Mouse (Mus musculus): ENCODE measurements around the gene Nebl. TPM values are rescaled to one million over a fixed set of nuclear protein-coding genes. Genes with fewer than 3 reads are reported as not detected.

Gene Nebl
- polyA plus RNA-seq, 1 experiment from 2014 or later, result 0.22 TPM

DNA sequence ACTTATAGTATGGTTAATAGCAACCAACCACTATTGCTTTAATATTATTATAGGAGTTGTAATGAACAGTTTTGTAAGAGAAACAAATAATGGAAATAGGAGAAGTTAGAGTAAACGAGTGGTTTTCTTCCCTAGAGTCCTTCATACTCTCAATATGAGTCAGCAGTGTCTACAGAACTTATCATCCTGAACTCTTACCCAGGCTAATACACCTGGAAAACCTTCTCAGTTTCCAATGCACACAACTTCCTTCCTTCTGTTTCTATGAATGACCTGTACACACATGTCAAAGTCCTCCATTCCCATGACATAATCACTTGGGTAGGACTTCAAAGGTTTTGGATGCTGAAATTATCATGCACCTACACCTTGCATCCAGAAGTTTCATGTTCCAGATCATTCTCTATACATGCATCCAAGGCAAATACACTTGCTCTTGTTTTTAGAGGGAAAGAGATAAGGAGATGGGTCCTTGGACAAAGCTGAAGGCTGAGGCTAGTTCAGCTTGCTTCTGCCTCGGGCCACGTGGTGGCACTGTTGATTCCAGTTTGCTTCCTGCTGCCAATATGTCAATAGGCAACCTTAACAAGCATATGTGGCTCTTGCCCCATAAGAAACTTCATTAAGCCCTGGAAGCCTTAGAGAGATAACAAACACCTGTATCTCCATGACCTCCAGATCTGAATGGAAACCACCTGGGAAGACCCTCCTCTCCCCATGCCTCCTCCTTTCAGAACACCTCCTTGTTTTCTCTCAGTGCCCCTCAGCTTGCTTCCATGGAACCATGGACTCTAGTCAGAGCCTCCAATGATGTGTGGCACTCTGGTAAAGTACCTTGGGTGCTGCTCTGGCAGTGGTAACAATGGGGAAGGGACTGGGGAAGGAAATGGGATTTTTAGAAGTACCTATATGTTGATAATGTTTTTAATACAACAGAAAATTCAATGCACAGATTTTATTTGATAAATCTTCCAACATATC, 86.7 kb downstream of the Nebl start:
- Histone ChIP-seq H3K4me3 (ENCODE audit: low read depth, low read length) (no peak overlapping the region), H3K36me3 (ENCODE audit: control insufficient read depth, insufficient read depth) (no peaks in the 10 kb centered on the region), H3K9ac (ENCODE audit: low read depth, low read length) (no peak overlapping the region), H3K4me1 (replicated peaks; ENCODE audit: control insufficient read depth, insufficient read depth, low read length) (no peaks in the 10 kb centered on the region), H3K9me3 (ENCODE audit: control insufficient read depth) (no peaks in the 10 kb centered on the region), H3K27me3 (replicated peaks; ENCODE audit: control insufficient read depth, insufficient read depth, low read length) (no peaks in the 10 kb centered on the region), H3K27ac (ENCODE audit: low read depth, low read length) (no peak overlapping the region), H3K4me2 (replicated peaks; ENCODE audit: low read depth) (no peak overlapping the region)
- WGBS, result 18% methylated on average over 3 of the region's 3 CpGs
- peak; percentile 77 for ATAC-seq
- peak; percentile 84 for TF ChIP-seq CTCF (IDR thresholded peaks at IDR 0.05; ENCODE audit: low read depth)

GRCm38 (mm10) chr2:17643869-17644268, 87.4 kb downstream of the Nebl start:
- no peaks in the 10 kb centered on the region for H3K9me3 ChIP-seq (ENCODE audit: control insufficient read depth)
- no peaks in the 10 kb centered on the region for H3K36me3 ChIP-seq (ENCODE audit: control insufficient read depth, insufficient read depth)
- no peaks in the 10 kb centered on the region for H3K4me1 ChIP-seq (replicated peaks; ENCODE audit: control insufficient read depth, insufficient read depth, low read length)
- H3K9ac ChIP-seq (ENCODE audit: low read depth, low read length), result no peak overlapping the region
- ATAC-seq, result no peak
- WGBS, result 63% methylated on average over 7 of the region's 7 CpGs
- H3K4me3 ChIP-seq (ENCODE audit: low read depth, low read length), result no peak overlapping the region
- no peak overlapping the region for H3K27ac ChIP-seq (ENCODE audit: low read depth, low read length)
- no peak for TF ChIP-seq CTCF (IDR thresholded peaks at IDR 0.05; ENCODE audit: low read depth)
- H3K4me2 ChIP-seq (replicated peaks; ENCODE audit: low read depth), result no peak overlapping the region
- H3K27me3 ChIP-seq (replicated peaks; ENCODE audit: control insufficient read depth, insufficient read depth, low read length), result no peaks in the 10 kb centered on the region

- H3K9ac ChIP-seq (ENCODE audit: low read depth, low read length), result no peak overlapping the region
- no peak for ATAC-seq
Measured at GRCm38 (mm10) chr2:17642770-17643169, 88.5 kb downstream of the Nebl start.

DNA sequence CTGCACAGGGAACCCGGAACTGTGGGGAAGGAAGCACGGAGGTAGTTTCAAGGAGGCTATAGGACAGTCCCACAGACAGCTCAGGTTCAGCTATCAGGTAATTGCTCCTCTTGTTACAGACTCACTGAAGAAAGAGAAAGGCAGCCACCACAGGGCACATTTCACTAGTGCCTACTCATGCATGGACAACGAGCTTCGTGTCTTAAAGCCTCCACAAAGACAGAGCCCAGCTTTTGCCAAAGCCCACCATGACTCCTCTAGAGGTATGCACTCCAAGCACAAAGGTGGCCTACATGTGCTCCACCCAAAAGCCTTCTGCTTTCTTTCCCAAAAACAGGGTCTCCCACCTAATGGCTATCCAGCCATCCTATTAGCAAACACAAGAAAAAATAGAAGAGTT, 90.4 kb downstream of the Nebl start:
- TF ChIP-seq CTCF (IDR thresholded peaks at IDR 0.05; ENCODE audit: low read depth), result no peak
- WGBS, result 88% methylated on average over 4 of the region's 4 CpGs
- Histone ChIP-seq H3K36me3 (ENCODE audit: control insufficient read depth, insufficient read depth) (no peaks in the 10 kb centered on the region), H3K4me1 (replicated peaks; ENCODE audit: control insufficient read depth, insufficient read depth, low read length) (no peaks in the 10 kb centered on the region), H3K27me3 (replicated peaks; ENCODE audit: control insufficient read depth, insufficient read depth, low read length) (no peaks in the 10 kb centered on the region), H3K9me3 (ENCODE audit: control insufficient read depth) (no peaks in the 10 kb centered on the region), H3K9ac (ENCODE audit: low read depth, low read length) (no peak overlapping the region), H3K4me2 (replicated peaks; ENCODE audit: low read depth) (no peak overlapping the region), H3K4me3 (ENCODE audit: low read depth, low read length) (no peak overlapping the region), H3K27ac (ENCODE audit: low read depth, low read length) (no peak overlapping the region)
- no peak for ATAC-seq

More at GRCm38 (mm10) chr2:17642770-17643169, 88.5 kb downstream of the Nebl start:
- no peak overlapping the region for H3K4me2 ChIP-seq (replicated peaks; ENCODE audit: low read depth)
- no peaks in the 10 kb centered on the region for H3K36me3 ChIP-seq (ENCODE audit: control insufficient read depth, insufficient read depth)
- no peaks in the 10 kb centered on the region for H3K27me3 ChIP-seq (replicated peaks; ENCODE audit: control insufficient read depth, insufficient read depth, low read length)
- H3K4me1 ChIP-seq (replicated peaks; ENCODE audit: control insufficient read depth, insufficient read depth, low read length), result no peaks in the 10 kb centered on the region
- no peak overlapping the region for H3K27ac ChIP-seq (ENCODE audit: low read depth, low read length)
- TF ChIP-seq CTCF (IDR thresholded peaks at IDR 0.05; ENCODE audit: low read depth), result no peak
- H3K9me3 ChIP-seq (ENCODE audit: control insufficient read depth), result no peaks in the 10 kb centered on the region
- WGBS, result 78% methylated on average over 7 of the region's 7 CpGs
- no peak overlapping the region for H3K4me3 ChIP-seq (ENCODE audit: low read depth, low read length)

DNA sequence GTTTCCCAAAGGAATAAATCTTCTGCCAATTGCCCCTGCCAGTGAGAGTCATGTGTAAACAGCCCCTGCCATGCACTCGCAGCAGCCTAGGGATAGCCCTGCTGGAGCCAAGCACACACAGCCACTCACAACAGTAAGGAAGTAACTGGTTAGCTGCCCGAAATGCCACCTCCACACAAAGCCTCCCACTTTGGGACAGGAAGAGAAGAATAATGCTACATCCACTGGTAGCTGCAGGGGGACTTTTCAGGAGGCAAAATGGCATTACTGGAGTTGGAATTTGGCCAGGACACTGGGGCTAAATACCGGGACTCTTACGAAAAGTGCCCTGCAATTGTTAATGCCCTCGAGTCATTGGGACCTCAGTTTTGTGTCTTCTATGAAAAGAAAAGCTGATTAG, 92.6 kb downstream of the Nebl start:
- no peaks in the 10 kb centered on the region for H3K27me3 ChIP-seq (replicated peaks; ENCODE audit: control insufficient read depth, insufficient read depth, low read length)
- H3K27ac ChIP-seq (ENCODE audit: low read depth, low read length), result no peak overlapping the region
- TF ChIP-seq CTCF (IDR thresholded peaks at IDR 0.05; ENCODE audit: low read depth), result no peak
- no peaks in the 10 kb centered on the region for H3K36me3 ChIP-seq (ENCODE audit: control insufficient read depth, insufficient read depth)
- no peaks in the 10 kb centered on the region for H3K9me3 ChIP-seq (ENCODE audit: control insufficient read depth)
- no peak overlapping the region for H3K4me3 ChIP-seq (ENCODE audit: low read depth, low read length)
- WGBS, result 55% methylated on average over 5 of the region's 5 CpGs
- no peaks in the 10 kb centered on the region for H3K4me1 ChIP-seq (replicated peaks; ENCODE audit: control insufficient read depth, insufficient read depth, low read length)
- no peak for ATAC-seq
- H3K9ac ChIP-seq (ENCODE audit: low read depth, low read length), result no peak overlapping the region
- H3K4me2 ChIP-seq (replicated peaks; ENCODE audit: low read depth), result no peak overlapping the region

DNA sequence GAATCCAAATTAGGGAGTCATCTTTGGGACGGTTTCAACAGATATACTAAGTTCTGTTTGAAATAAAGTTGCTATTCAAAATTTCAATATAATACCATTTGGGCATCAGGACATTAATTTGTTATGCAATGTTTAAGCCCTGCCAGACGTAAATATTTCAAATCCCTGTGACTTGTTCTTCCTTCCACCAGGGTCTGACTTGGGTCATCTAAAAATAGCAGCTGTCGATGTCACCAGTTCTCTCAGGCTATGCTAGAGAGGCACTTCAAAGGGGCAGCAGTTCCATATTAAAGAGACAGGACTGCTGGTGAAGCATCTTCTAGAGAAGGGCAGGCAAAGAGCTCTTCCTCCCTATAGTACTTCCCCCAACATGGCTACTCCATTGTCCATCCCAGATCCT, 107.3 kb downstream of the Nebl start:
- Histone ChIP-seq H3K27me3 (replicated peaks; ENCODE audit: control insufficient read depth, insufficient read depth, low read length) (no peaks in the 10 kb centered on the region), H3K9ac (ENCODE audit: low read depth, low read length) (no peak overlapping the region), H3K4me2 (replicated peaks; ENCODE audit: low read depth) (no peak overlapping the region), H3K9me3 (ENCODE audit: control insufficient read depth) (no peaks in the 10 kb centered on the region), H3K4me3 (ENCODE audit: low read depth, low read length) (no peak overlapping the region), H3K36me3 (ENCODE audit: control insufficient read depth, insufficient read depth) (no peaks in the 10 kb centered on the region), H3K27ac (ENCODE audit: low read depth, low read length) (no peak overlapping the region), H3K4me1 (replicated peaks; ENCODE audit: control insufficient read depth, insufficient read depth, low read length) (no peaks in the 10 kb centered on the region)
- no peak for TF ChIP-seq CTCF (IDR thresholded peaks at IDR 0.05; ENCODE audit: low read depth)
- ATAC-seq, result no peak
- WGBS, result 53% methylated on average over 3 of the region's 3 CpGs
